Mouse (Mus musculus) layer of hippocampus, adult 9-10 months (tissue): Measurements from ENCODE around the gene Rbks.

Experiments used
- DNase-seq: peaks from one replicate; pipeline ENCODE4 v3.0.0; 2022; ENCODE audit warnings: low spot score

The Rbks gene

GRCm38 (mm10) chr5:31581932-31582331 lies 115.5 kb downstream of the Rbks start:
- no peak for DNase-seq

- no peak for DNase-seq
Measured at GRCm38 (mm10) chr5:31581263-31581662, 116.2 kb downstream of the Rbks start.

GRCm38 (mm10) chr5:31576539-31576975 lies 120.9 kb downstream of the Rbks start:
- DNase-seq: no peak
